Mouse (Mus musculus): ENCODE data around the gene Lyl1. TPM values are rescaled to one million over a fixed set of nuclear protein-coding genes. Genes with fewer than 3 reads are reported as not detected.

Gene Lyl1
- polyA plus RNA-seq, 3 experiments from 2014 or later: 0.20 to 2.7 (median 1.3) TPM

- peak; percentile 22 for ATAC-seq
These were observed 22.3 kb downstream of the Lyl1 start for GRCm38 (mm10) chr8:84723571-84723900.

GRCm38 (mm10) chr8:84724683-84725082 lies 23.4 kb downstream of the Lyl1 start:
- ATAC-seq: no peak

GRCm38 (mm10) chr8:84725246-84725940 lies 24.1 kb downstream of the Lyl1 start:
- ATAC-seq: no peak

- no peak for ATAC-seq
These were observed 24.6 kb downstream of the Lyl1 start for GRCm38 (mm10) chr8:84725941-84726259.

- no peak for ATAC-seq
These were observed 27.2 kb downstream of the Lyl1 start for GRCm38 (mm10) chr8:84728474-84728873.

GRCm38 (mm10) chr8:84729921-84730362 lies 28.7 kb downstream of the Lyl1 start:
- ATAC-seq: no peak

- ATAC-seq: no peak
These were observed 29.5 kb downstream of the Lyl1 start for GRCm38 (mm10) chr8:84730541-84731370.

GRCm38 (mm10) chr8:84731371-84732177 lies 30.3 kb downstream of the Lyl1 start:
- ATAC-seq: no peak

- ATAC-seq: no peak
These were observed 31.3 kb downstream of the Lyl1 start for GRCm38 (mm10) chr8:84732545-84732944.

GRCm38 (mm10) chr8:84732996-84733395 lies 31.7 kb downstream of the Lyl1 start:
- ATAC-seq: no peak

- ATAC-seq: no peak
These were observed 32.7 kb downstream of the Lyl1 start for GRCm38 (mm10) chr8:84733959-84734358.

GRCm38 (mm10) chr8:84734680-84735079 lies 33.4 kb downstream of the Lyl1 start:
- no peak for ATAC-seq

GRCm38 (mm10) chr8:84735597-84735996 lies 34.3 kb downstream of the Lyl1 start:
- ATAC-seq: no peak

GRCm38 (mm10) chr8:84736521-84736920 lies 35.3 kb downstream of the Lyl1 start:
- no peak for ATAC-seq

GRCm38 (mm10) chr8:84737608-84738007 lies 36.4 kb downstream of the Lyl1 start:
- ATAC-seq: peak; percentile 85

GRCm38 (mm10) chr8:84738266-84738665 lies 37.0 kb downstream of the Lyl1 start:
- no peak for ATAC-seq

GRCm38 (mm10) chr8:84738715-84739400 lies 37.6 kb downstream of the Lyl1 start:
- ATAC-seq: no peak

GRCm38 (mm10) chr8:84739401-84739742 lies 38.1 kb downstream of the Lyl1 start:
- ATAC-seq: no peak

- ATAC-seq: no peak
These were observed 39.9 kb downstream of the Lyl1 start for GRCm38 (mm10) chr8:84740895-84741843.

GRCm38 (mm10) chr8:84742171-84743053 lies 41.2 kb downstream of the Lyl1 start:
- ATAC-seq: no peak

- ATAC-seq: no peak
These were observed 41.8 kb downstream of the Lyl1 start for GRCm38 (mm10) chr8:84743054-84743415.

All from inflammation-experienced regulatory T-cells, adult 6 months (primary cell).